Mouse (Mus musculus) ES-E14 (cell line): ENCODE data around the gene Nalcn. TPM values are rescaled to one million over a fixed set of nuclear protein-coding genes. Genes with fewer than 3 reads are reported as not detected.

Experiments
- DNase-seq: peaks from one replicate; pipeline ENCODE4 v3.0.0-alpha.2; 2013; ENCODE audit warnings: low read depth, low spot score
- H3K27ac ChIP-seq: 2 replicates; pipeline ENCODE4 v1.5.1; 2012; ENCODE audit warnings: low read depth, mild to moderate bottlenecking, low read length, moderate library complexity, mixed read lengths; ENCODE audit not compliant: poor library complexity, insufficient read depth, severe bottlenecking
- H3K36me3 ChIP-seq: 2 replicates; pipeline ENCODE4 v1.6.1; 2012; ENCODE audit warnings: mild to moderate bottlenecking, low read length, moderate library complexity, mixed read lengths; ENCODE audit not compliant: control insufficient read depth, poor library complexity, insufficient read depth, severe bottlenecking
- H3K4me1 ChIP-seq, 2 experiments: fragments of 150-350 bp in 1 of 2; sonication (generic) in 1 of 2; 2 replicates each; pipeline ENCODE4 v1.6.1; 2012; ENCODE audit warnings: low read length in 2 of 2, mild to moderate bottlenecking in 1 of 2, mixed read lengths in 1 of 2; ENCODE audit not compliant: control insufficient read depth in 2 of 2, insufficient read depth in 2 of 2, poor library complexity in 1 of 2
- H3K4me3 ChIP-seq, 2 experiments: fragments of 150-350 bp in 1 of 2; sonication (generic) in 1 of 2; 2 replicates each; pipeline ENCODE4 v1.5.1; 2012; ENCODE audit warnings: low read length in 2 of 2, low read depth in 1 of 2, mild to moderate bottlenecking in 1 of 2, mixed read lengths in 1 of 2; ENCODE audit not compliant: insufficient read depth in 1 of 2, poor library complexity in 1 of 2, severe bottlenecking in 1 of 2
- H3K9ac ChIP-seq: 2 replicates; pipeline ENCODE4 v1.6.1; 2012; ENCODE audit warnings: low read depth, mild to moderate bottlenecking, low read length, mixed read lengths; ENCODE audit not compliant: poor library complexity, insufficient read depth, severe bottlenecking
- H3K9me3 ChIP-seq: fragments of 150-350 bp; sonication (generic); 2 replicates; pipeline ENCODE4 v1.6.1; 2012; ENCODE audit warnings: low read depth, mild to moderate bottlenecking, low read length; ENCODE audit not compliant: control insufficient read depth, insufficient read depth
- CHD2 ChIP-seq: IDR thresholded peaks from 2 replicates; pipeline ENCODE4 v1.6.1; 2014; ENCODE audit warnings: mild to moderate bottlenecking, low read depth, low read length, inconsistent platforms
- HCFC1 ChIP-seq: IDR thresholded peaks from 2 replicates; pipeline ENCODE4 v1.6.1; 2012; ENCODE audit warnings: low read length, inconsistent platforms, borderline replicate concordance; ENCODE audit not compliant: insufficient read depth
- MAFK ChIP-seq: IDR thresholded peaks from 2 replicates; pipeline ENCODE4 v1.6.1; 2014; ENCODE audit warnings: mild to moderate bottlenecking, low read depth, low read length, inconsistent platforms; ENCODE audit not compliant: insufficient read depth
- ZC3H11A ChIP-seq: IDR thresholded peaks from 2 replicates; pipeline ENCODE4 v1.6.1; 2012; ENCODE audit warnings: low read depth, mild to moderate bottlenecking, inconsistent platforms, low read length, borderline replicate concordance
- ZNF384 ChIP-seq: IDR thresholded peaks from 2 replicates; pipeline ENCODE4 v1.6.1; 2012; ENCODE audit warnings: low read depth, low read length, inconsistent platforms
- in situ Hi-C, 2 experiments: fragments of 600-800 bp; cut with MboI; formaldehyde crosslinking; loops; one replicate each; pipeline ENCODE4 v1.15.1; 2025; ENCODE audit warnings: low sequenced_read_pairs in 2 of 2, inconsistent platforms in 1 of 2; ENCODE audit not compliant: unreplicated experiment in 2 of 2
- total RNA-seq: library from RNA; depleted of rRNA; stranded (reverse); fragments of 300-350 nt; gene quantifications from 2 replicates; pipeline ENCODE4 v1.2.3, GENCODE M21; 2012

Nalcn gene
- total RNA-seq, 1 experiment: 0.54 TPM

GRCm38 (mm10) chr14:123661091-123661491 is 34.1 kb upstream of the Nalcn start:
- Histone ChIP-seq H3K27ac (no peak overlapping the region), H3K9ac (no peak overlapping the region), H3K9me3 (no peaks in the 10 kb centered on the region), H3K4me1 (peaks cover 0 to 2% of the 10 kb centered on the region in 2 experiments; a peak in 1 of 4 replicates), H3K4me3 (no peak overlapping the region), H3K36me3 (no peaks in the 10 kb centered on the region)
- in situ Hi-C loops: no loop called here
- DNase-seq: peak; percentile 77
- TF ChIP-seq CHD2 (no peak), ZC3H11A (0 out of 2 replicates have a peak, but pooled peaks have one; percentile 60)

GRCm38 (mm10) chr14:123659921-123660385 is 33.0 kb upstream of the Nalcn start, which contains the start of gene Itgbl1:
Itgbl1 (plus strand) TSS chr14:123659971.
- no peak for TF ChIP-seq ZC3H11A
- TF ChIP-seq CHD2: no peak
- no peak for TF ChIP-seq HCFC1
- TF ChIP-seq ZNF384: no peak
- no peak for TF ChIP-seq MAFK

GRCm38 (mm10) chr14:123627180-123627562 is 227 bp upstream of the Nalcn start:
- no peaks in the 10 kb centered on the region for H3K4me1 ChIP-seq
- H3K36me3 ChIP-seq: no peaks in the 10 kb centered on the region
- in situ Hi-C loops: no loop called here
- peak overlapping the region; percentile 74 to 79 for H3K4me3 ChIP-seq
- no peak overlapping the region for H3K27ac ChIP-seq
- no peak for DNase-seq
- H3K9me3 ChIP-seq: 0 out of 2 replicates have a peak, but pooled peaks cover 2% of the 10 kb centered on the region
- TF ChIP-seq CHD2: no peak
- no peak for TF ChIP-seq MAFK
- no peak for TF ChIP-seq HCFC1
- no peak overlapping the region; the same call in 1 of the 2 replicates for H3K9ac ChIP-seq

More at GRCm38 (mm10) chr14:123659921-123660385, 33.0 kb upstream of the Nalcn start, which contains the start of gene Itgbl1:
- no peak within 1 kb of the TSS for H3K27ac ChIP-seq
- H3K4me3 ChIP-seq: no peak within 1 kb of the TSS
- peaks cover 0 to 2% of the 10 kb centered on the region in 2 experiments; a peak in 1 of 4 replicates for H3K4me1 ChIP-seq
- H3K9ac ChIP-seq: no peak within 1 kb of the TSS
- no peaks in the 10 kb centered on the region for H3K36me3 ChIP-seq
- DNase-seq: no peak
- in situ Hi-C loops: no loop called here
- H3K9me3 ChIP-seq: no peaks in the 10 kb centered on the region

- no peaks in the 10 kb centered on the region for H3K9me3 ChIP-seq
- H3K4me1 ChIP-seq: no peaks in the 10 kb centered on the region
- no peak for DNase-seq
- H3K9ac ChIP-seq: no peak overlapping the region
- TF ChIP-seq HCFC1: no peak
- no peak for TF ChIP-seq MAFK
- TF ChIP-seq ZC3H11A: no peak
- TF ChIP-seq CHD2: no peak
- TF ChIP-seq ZNF384: no peak
- no peak overlapping the region for H3K27ac ChIP-seq
- no peak overlapping the region for H3K4me3 ChIP-seq
- in situ Hi-C loops: no loop called here
- no peaks in the 10 kb centered on the region for H3K36me3 ChIP-seq
Observed at GRCm38 (mm10) chr14:123622969-123623368, 4.0 kb downstream of the Nalcn start.

- in situ Hi-C loops: no loop called here
Observed at GRCm38 (mm10) chr14:123595265-123595664, 31.7 kb downstream of the Nalcn start.

More at GRCm38 (mm10) chr14:123595265-123595664, 31.7 kb downstream of the Nalcn start:
- DNase-seq: no peak
- Histone ChIP-seq H3K36me3 (no peaks in the 10 kb centered on the region), H3K4me3 (no peak overlapping the region), H3K4me1 (no peaks in the 10 kb centered on the region), H3K9me3 (no peaks in the 10 kb centered on the region), H3K27ac (no peak overlapping the region), H3K9ac (no peak overlapping the region)
- no peak for TF ChIP-seq HCFC1
- no peak for TF ChIP-seq CHD2
- TF ChIP-seq ZNF384: no peak
- no peak for TF ChIP-seq MAFK
- no peak for TF ChIP-seq ZC3H11A
